Mouse (Mus musculus) gastrocnemius, adult 18-20 months (tissue): ENCODE data around the gene Pdcd6ip. TPM values are rescaled to one million over a fixed set of nuclear protein-coding genes. Genes with fewer than 3 reads are reported as not detected.

ENCODE experiments used
- DNase-seq: peaks from one replicate; pipeline ENCODE4 v3.0.0; 2021; ENCODE audit warnings: low spot score
- total RNA-seq, 2 experiments: library from RNA; stranded (reverse); gene quantifications; 2 replicates each; pipeline ENCODE4 v1.2.3; 2021

Pdcd6ip gene
- total RNA-seq, 2 experiments from 2014 or later: 35.0 to 46.0 TPM

GRCm38 (mm10) chr9:113628780-113629179 is 79.3 kb downstream of the Pdcd6ip start:
- DNase-seq: no peak

- DNase-seq: no peak
These were observed 81.3 kb downstream of the Pdcd6ip start for GRCm38 (mm10) chr9:113626730-113627129.

- no peak for DNase-seq
These were observed 84.0 kb downstream of the Pdcd6ip start for GRCm38 (mm10) chr9:113624086-113624485.

GRCm38 (mm10) chr9:113617081-113617480 is 91.0 kb downstream of the Pdcd6ip start:
- DNase-seq: no peak

- no peak for DNase-seq
These were observed 97.3 kb downstream of the Pdcd6ip start for GRCm38 (mm10) chr9:113610776-113611175.

GRCm38 (mm10) chr9:113602140-113602539 is 105.9 kb downstream of the Pdcd6ip start:
- no peak for DNase-seq

Other genes starting within 250 kb of the Pdcd6ip start
- 10 to 100 TPM; 42.9 to 43.1 TPM for gene Clasp2, start 33.2 kb upstream of the Pdcd6ip start, total RNA-seq
- gene Ubp1, start 222.7 kb upstream of the Pdcd6ip start, total RNA-seq: 10 to 100 TPM; 14.3 to 17.0 TPM